Mouse (Mus musculus) ES-Bruce4 (cell line): ENCODE results near the gene March5. TPM values are rescaled to one million over a fixed set of nuclear protein-coding genes. Genes with fewer than 3 reads are reported as not detected.
"Not testable (repeated sequence)": the region's sequence is repeated elsewhere in the genome, so short reads cannot be mapped to it uniquely, and the experiment has no call there.

Experiments used
- H3K27ac ChIP-seq: 2 replicates; pipeline ENCODE4 v1.5.1; 2012; ENCODE audit warnings: low read length, inconsistent platforms; ENCODE audit not compliant: insufficient read depth
- H3K27me3 ChIP-seq: 2 replicates; pipeline ENCODE4 v1.6.1; 2012; ENCODE audit warnings: mild to moderate bottlenecking, low read length, inconsistent platforms; ENCODE audit not compliant: control insufficient read depth, poor library complexity, insufficient read depth, severe bottlenecking
- H3K36me3 ChIP-seq: 2 replicates; pipeline ENCODE4 v1.6.1; 2012; ENCODE audit warnings: inconsistent platforms, mild to moderate bottlenecking, low read length, moderate library complexity; ENCODE audit not compliant: control insufficient read depth, poor library complexity, insufficient read depth, severe bottlenecking
- H3K4me1 ChIP-seq: one replicate; pipeline ENCODE4 v1.8.1; 2011; ENCODE audit warnings: low read length; ENCODE audit not compliant: control insufficient read depth, insufficient read depth
- H3K4me3 ChIP-seq: 2 replicates; pipeline ENCODE4 v1.5.1; 2011; ENCODE audit warnings: low read depth, mild to moderate bottlenecking, low read length
- H3K9ac ChIP-seq: 2 replicates; pipeline ENCODE4 v1.6.1; 2012; ENCODE audit warnings: low read depth, mild to moderate bottlenecking, inconsistent platforms; ENCODE audit not compliant: poor library complexity, severe bottlenecking
- H3K9me3 ChIP-seq: replicated peaks from 2 replicates; pipeline ENCODE4 v1.6.1; 2012; ENCODE audit warnings: mild to moderate bottlenecking, low read length, inconsistent platforms; ENCODE audit not compliant: control insufficient read depth, poor library complexity, insufficient read depth, severe bottlenecking
- CTCF ChIP-seq: IDR thresholded peaks from one replicate; pipeline ENCODE4 v1.8.1; 2011; ENCODE audit warnings: low read depth, low read length
- EP300 ChIP-seq: IDR thresholded peaks from 2 replicates; pipeline ENCODE4 v1.6.1; 2011; ENCODE audit warnings: low read depth, low read length; ENCODE audit not compliant: insufficient read depth
- POLR2A ChIP-seq: IDR thresholded peaks from one replicate; pipeline ENCODE4 v1.8.1; 2011; ENCODE audit warnings: low read length; ENCODE audit not compliant: insufficient read depth
- polyA plus RNA-seq: library from polyadenylated mRNA; stranded (reverse); fragments of >200 nt; gene quantifications from 2 replicates; pipeline ENCODE4 v1.2.4, GENCODE M21; 2011; ENCODE audit warnings: low read depth; ENCODE audit not compliant: missing spikeins, insufficient read depth, insufficient read length

The March5 gene
- polyA plus RNA-seq, 1 experiment = 194 TPM

DNA sequence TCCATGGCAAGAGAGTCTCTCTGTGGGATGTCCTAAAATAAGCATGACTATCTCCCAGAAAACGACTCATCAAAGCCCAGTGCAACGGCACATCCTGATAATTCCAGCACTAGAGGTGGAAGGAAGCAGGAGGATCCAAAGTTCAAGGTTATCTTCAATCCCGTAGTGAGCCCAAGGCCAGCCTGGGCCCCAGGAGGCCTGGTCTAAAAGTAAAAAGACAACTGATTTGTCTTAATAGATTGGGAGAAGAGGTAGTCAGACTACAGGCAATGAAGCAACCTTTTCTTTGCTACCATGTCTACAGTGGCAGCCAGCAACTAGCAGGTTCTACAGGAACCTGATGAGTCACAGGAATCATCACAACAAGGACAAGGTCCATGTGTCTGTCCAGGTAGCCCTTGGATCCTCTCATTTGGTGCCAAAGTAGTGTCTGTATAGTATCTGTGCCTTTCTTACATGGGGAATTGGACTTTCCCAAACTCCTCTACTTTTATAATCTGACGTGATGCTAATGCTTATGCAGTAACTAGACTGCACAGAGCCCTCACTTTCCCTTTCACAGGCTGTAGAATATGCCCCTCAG lies 18.9 kb upstream of the March5 start:
- H3K9ac ChIP-seq = no peak overlapping the region
- TF ChIP-seq CTCF (no peak), EP300 (no peak), POLR2A (no peak)
- no peak overlapping the region for H3K4me3 ChIP-seq
- H3K4me1 ChIP-seq = no peaks in the 10 kb centered on the region
- H3K27me3 ChIP-seq = no peaks in the 10 kb centered on the region
- H3K27ac ChIP-seq = no peak overlapping the region
- no peaks in the 10 kb centered on the region for H3K9me3 ChIP-seq
- no peaks in the 10 kb centered on the region for H3K36me3 ChIP-seq

DNA sequence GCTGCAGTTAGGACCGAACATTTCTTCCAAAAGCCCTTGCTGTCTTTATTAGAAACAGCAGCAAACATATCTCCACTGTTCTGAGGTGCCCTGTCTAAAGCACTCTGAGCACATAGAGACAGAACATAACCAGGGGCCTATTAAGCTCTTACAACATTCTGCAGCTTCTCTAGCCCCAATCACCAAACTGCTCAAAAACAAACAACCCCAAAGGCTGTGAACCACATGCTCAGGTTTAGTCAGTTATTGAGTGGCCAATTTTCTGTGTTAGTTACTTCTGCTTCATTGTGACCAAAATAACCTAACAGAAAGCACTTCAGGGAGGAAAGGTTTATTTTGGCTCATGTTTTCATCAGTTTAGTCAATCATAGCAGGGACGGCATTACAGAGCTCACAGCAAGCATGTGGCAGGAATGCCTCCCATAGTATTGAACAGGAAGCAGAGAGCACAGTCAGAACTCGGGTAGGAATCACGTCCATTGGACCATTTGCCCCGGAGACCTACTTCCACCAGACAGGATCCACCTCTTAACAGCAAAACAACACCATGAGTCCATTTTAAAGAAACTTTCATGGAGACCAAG lies 14.8 kb upstream of the March5 start:
- Histone ChIP-seq H3K4me1 (no peaks in the 10 kb centered on the region), H3K36me3 (no peaks in the 10 kb centered on the region), H3K4me3 (no peak overlapping the region), H3K9me3 (no peaks in the 10 kb centered on the region), H3K27me3 (no peaks in the 10 kb centered on the region), H3K9ac (no peak overlapping the region), H3K27ac (no peak overlapping the region)
- TF ChIP-seq CTCF (no peak), POLR2A (no peak), EP300 (no peak)

GRCm38 (mm10) chr19:37198165-37198880 lies 9.0 kb upstream of the March5 start:
- Histone ChIP-seq H3K4me3 (no peak overlapping the region), H3K27me3 (no peaks in the 10 kb centered on the region), H3K9me3 (no peaks in the 10 kb centered on the region), H3K4me1 (no peaks in the 10 kb centered on the region), H3K27ac (no peak overlapping the region), H3K36me3 (no peaks in the 10 kb centered on the region), H3K9ac (no peak overlapping the region)
- TF ChIP-seq CTCF = no peak
- TF ChIP-seq POLR2A = no peak
- no peak for TF ChIP-seq EP300

- Histone ChIP-seq H3K27me3 (no peaks in the 10 kb centered on the region), H3K27ac (no peak overlapping the region), H3K9me3 (no peaks in the 10 kb centered on the region), H3K36me3 (no peaks in the 10 kb centered on the region), H3K4me3 (no peak overlapping the region), H3K9ac (no peak overlapping the region), H3K4me1 (no peaks in the 10 kb centered on the region)
- TF ChIP-seq POLR2A = no peak
- no peak for TF ChIP-seq CTCF
These were observed 7.5 kb upstream of the March5 start for GRCm38 (mm10) chr19:37199889-37200288.

GRCm38 (mm10) chr19:37203371-37203770 lies 4.0 kb upstream of the March5 start:
- H3K27ac ChIP-seq = no peak overlapping the region
- no peaks in the 10 kb centered on the region for H3K4me1 ChIP-seq
- no peaks in the 10 kb centered on the region for H3K27me3 ChIP-seq
- no peaks in the 10 kb centered on the region for H3K36me3 ChIP-seq
- no peak overlapping the region for H3K4me3 ChIP-seq
- no peak overlapping the region for H3K9ac ChIP-seq
- H3K9me3 ChIP-seq = no peaks in the 10 kb centered on the region
- TF ChIP-seq EP300 = no peak
- TF ChIP-seq CTCF = no peak
- no peak for TF ChIP-seq POLR2A

DNA sequence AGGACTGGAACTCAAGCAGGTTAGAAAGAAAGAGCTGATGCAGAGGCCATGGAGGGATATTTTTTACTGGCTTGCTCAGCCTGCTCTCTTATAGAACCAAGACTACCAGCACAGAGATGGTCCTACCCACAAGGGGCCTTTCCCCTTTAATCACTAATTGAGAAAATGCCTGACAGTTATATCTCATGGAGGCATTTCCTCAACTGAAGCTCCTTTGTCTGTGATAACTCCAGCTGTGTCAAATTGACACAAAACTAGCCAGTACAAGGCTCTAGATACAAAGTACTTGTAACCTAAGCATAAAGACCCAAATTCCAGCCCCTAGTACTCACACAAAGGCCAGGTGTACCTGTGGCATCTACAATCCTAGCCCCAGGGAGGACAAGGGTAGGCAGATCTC lies 2.2 kb upstream of the March5 start:
- not testable (repeated sequence) for H3K27me3 ChIP-seq, H3K36me3 ChIP-seq

More for the DNA sequence above, 2.2 kb upstream of the March5 start:
- H3K9me3 ChIP-seq, H3K4me1 ChIP-seq, H3K27ac ChIP-seq, H3K4me3 ChIP-seq, H3K9ac ChIP-seq: not testable (repeated sequence)
